Mouse (Mus musculus) cerebellum, adult 2 months (tissue): Measurements from ENCODE around the gene Ptp4a2. TPM values are rescaled to one million over a fixed set of nuclear protein-coding genes. Genes with fewer than 3 reads are reported as not detected.

ENCODE experiments used
- DNase-seq, 2 experiments: peaks; one replicate each; pipeline ENCODE4 v3.0.0; 2021
- H3K27ac ChIP-seq: fragments of 200-500 bp; 2 replicates; pipeline ENCODE4 v1.5.1; 2012; ENCODE audit warnings: low read length, control low read depth, inconsistent platforms; ENCODE audit not compliant: insufficient read depth
- H3K27me3 ChIP-seq: fragments of 200-500 bp; 2 replicates; pipeline ENCODE4 v1.6.1; 2012; ENCODE audit warnings: inconsistent platforms, mild to moderate bottlenecking, low read length, moderate library complexity; ENCODE audit not compliant: control insufficient read depth, insufficient read depth
- H3K4me1 ChIP-seq: fragments of 200-500 bp; 2 replicates; pipeline ENCODE4 v1.6.1; 2011; ENCODE audit warnings: low read length; ENCODE audit not compliant: control insufficient read depth, insufficient read depth
- H3K4me3 ChIP-seq: fragments of 200-500 bp; replicated peaks from 2 replicates; pipeline ENCODE3; 2011; ENCODE audit warnings: mild to moderate bottlenecking, low read depth, low read length, control low read depth; ENCODE audit not compliant: insufficient read depth
- CTCF ChIP-seq: fragments of 200-500 bp; IDR thresholded peaks from 2 replicates; pipeline ENCODE4 v1.5.1; 2011; ENCODE audit warnings: low read depth, mild to moderate bottlenecking, control low read depth, low read length, moderate library complexity, borderline replicate concordance; ENCODE audit not compliant: insufficient read depth
- POLR2A ChIP-seq: fragments of 200-500 bp; IDR thresholded peaks from 2 replicates; pipeline ENCODE4 v1.6.1; 2011; ENCODE audit warnings: low read length, control low read depth, borderline replicate concordance; ENCODE audit not compliant: insufficient read depth
- WGBS: fragments of 180-500 bp; shearing (Covaris S2); methylation state at CpG from one replicate; pipeline ENCODE4 v1.1.7; 2018; 5-methylcytosine and 5-hydroxymethylcytosine counted together
- polyA plus RNA-seq: library from polyadenylated mRNA; depleted of rRNA; stranded (reverse); fragments of >200 nt; gene quantifications from 2 replicates; pipeline ENCODE4 v1.2.3, GENCODE M21; 2012

Ptp4a2 gene
- polyA plus RNA-seq, 1 experiment, result 66.3 TPM

- Histone ChIP-seq H3K4me3 (no peak overlapping the region), H3K4me1 (no peaks in the 10 kb centered on the region), H3K27ac (no peak overlapping the region), H3K27me3 (no peaks in the 10 kb centered on the region)
- DNase-seq, result no peak
- 79% methylated on average over 3 of the region's 3 CpGs for WGBS
- no peak for TF ChIP-seq POLR2A
- no peak for TF ChIP-seq CTCF
These were observed 6.0 kb upstream of the Ptp4a2 start for GRCm38 (mm10) chr4:129805059-129805458.

GRCm38 (mm10) chr4:129811605-129812468 is 818 bp downstream of the Ptp4a2 start:
- Histone ChIP-seq H3K27me3 (no peaks in the 10 kb centered on the region), H3K4me1 (no peaks in the 10 kb centered on the region), H3K4me3 (no peak overlapping the region), H3K27ac (no peak overlapping the region)
- WGBS, result 91% methylated on average over 14 of the region's 14 CpGs
- DNase-seq, result no peak
- no peak for TF ChIP-seq CTCF
- no peak for TF ChIP-seq POLR2A

GRCm38 (mm10) chr4:129817591-129817990 is 6.6 kb downstream of the Ptp4a2 start:
- DNase-seq, result no peak
- TF ChIP-seq POLR2A, result no peak
- no peak for TF ChIP-seq CTCF
- Histone ChIP-seq H3K4me1 (no peaks in the 10 kb centered on the region; the same call in none of the 2 replicates), H3K27me3 (no peaks in the 10 kb centered on the region), H3K27ac (no peak overlapping the region), H3K4me3 (no peak overlapping the region)
- 42% methylated on average over 6 of the region's 6 CpGs for WGBS

- WGBS, result 85% methylated on average over 10 of the region's 10 CpGs
- no peak for TF ChIP-seq CTCF
- TF ChIP-seq POLR2A, result no peak
- Histone ChIP-seq H3K27ac (no peak overlapping the region), H3K4me3 (no peak overlapping the region), H3K4me1 (peaks cover 2% of the 10 kb centered on the region), H3K27me3 (no peaks in the 10 kb centered on the region)
- DNase-seq, result peak; percentile 15 to 16
These were observed 7.6 kb downstream of the Ptp4a2 start for GRCm38 (mm10) chr4:129818506-129819195.

- H3K27me3 ChIP-seq, result no peaks in the 10 kb centered on the region
- peak overlapping the region; percentile 73 for H3K27ac ChIP-seq
- H3K4me3 ChIP-seq, result peak overlapping the region; percentile 73
- H3K4me1 ChIP-seq, result peaks cover 2% of the 10 kb centered on the region
- DNase-seq, result peak; percentile 95 to 96
- TF ChIP-seq CTCF (0 out of 2 replicates have a peak, but pooled peaks have one; percentile 2), POLR2A (0 out of 2 replicates have a peak, but pooled peaks have one; percentile 39)
- WGBS, result 1% methylated on average over 83 of the region's 83 CpGs
These were observed 8.8 kb downstream of the Ptp4a2 start for GRCm38 (mm10) chr4:129819712-129820336.

- DNase-seq, result peak; percentile 78
- Histone ChIP-seq H3K27me3 (no peaks in the 10 kb centered on the region), H3K4me1 (peaks cover 2% of the 10 kb centered on the region), H3K27ac (peak overlapping the region; percentile 22), H3K4me3 (peak overlapping the region; percentile 86)
- under 1% methylated on average over 61 of the region's 79 CpGs for WGBS
- TF ChIP-seq CTCF, result no peak
- no peak for TF ChIP-seq POLR2A
These were observed 9.5 kb downstream of the Ptp4a2 start for GRCm38 (mm10) chr4:129820417-129821086.

- Histone ChIP-seq H3K27ac (peak overlapping the region; percentile 22; the same call in 1 of the 2 replicates), H3K4me3 (peak overlapping the region; percentile 86), H3K4me1 (peaks cover 2% of the 10 kb centered on the region), H3K27me3 (no peaks in the 10 kb centered on the region)
- WGBS, result 5% methylated on average over 16 of the region's 16 CpGs
- TF ChIP-seq CTCF (no peak), POLR2A (no peak)
- no peak for DNase-seq
These were observed 10.1 kb downstream of the Ptp4a2 start for GRCm38 (mm10) chr4:129821087-129821616.
